Mouse (Mus musculus): ENCODE measurements around the gene Mad2l2.
"Not testable (repeated sequence)": the region's sequence is repeated elsewhere in the genome, so short reads cannot be mapped to it uniquely, and the experiment has no call there.

Gene Mad2l2

DNA sequence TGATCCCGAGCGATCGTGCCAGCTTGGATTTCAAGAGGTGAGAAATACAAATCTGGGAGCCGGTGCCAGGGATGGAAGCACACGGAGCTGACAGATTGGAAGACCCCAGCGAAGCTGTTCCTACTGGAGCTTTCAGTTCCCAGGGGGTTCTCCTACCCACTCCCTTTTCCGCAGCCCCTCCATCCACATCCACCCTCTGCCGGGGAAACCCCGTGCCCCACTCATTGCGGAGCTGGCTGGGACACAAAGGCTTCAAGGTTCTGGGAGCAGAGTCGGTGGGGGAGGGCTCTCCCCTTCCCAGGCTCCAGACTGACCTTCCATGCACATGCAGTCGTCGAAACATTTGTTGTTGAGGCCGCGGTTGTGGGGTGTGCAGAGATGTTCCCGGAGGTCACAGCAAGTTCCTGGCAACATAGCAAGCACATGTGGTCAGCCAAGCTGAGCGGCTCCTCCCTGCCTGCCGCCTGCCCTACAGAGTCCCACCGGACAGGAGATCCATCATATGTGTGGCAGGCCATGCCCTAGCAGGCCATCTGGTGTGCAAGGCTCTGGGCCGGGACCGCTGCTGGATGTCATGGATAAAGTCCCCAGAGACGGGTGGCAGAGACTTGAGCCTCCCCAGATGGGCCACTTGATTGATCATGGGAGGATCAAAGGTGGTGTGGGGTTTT is 22.4 kb upstream of the Mad2l2 start:
- no peak for DNase-seq (ENCODE audit: low read depth)

DNA sequence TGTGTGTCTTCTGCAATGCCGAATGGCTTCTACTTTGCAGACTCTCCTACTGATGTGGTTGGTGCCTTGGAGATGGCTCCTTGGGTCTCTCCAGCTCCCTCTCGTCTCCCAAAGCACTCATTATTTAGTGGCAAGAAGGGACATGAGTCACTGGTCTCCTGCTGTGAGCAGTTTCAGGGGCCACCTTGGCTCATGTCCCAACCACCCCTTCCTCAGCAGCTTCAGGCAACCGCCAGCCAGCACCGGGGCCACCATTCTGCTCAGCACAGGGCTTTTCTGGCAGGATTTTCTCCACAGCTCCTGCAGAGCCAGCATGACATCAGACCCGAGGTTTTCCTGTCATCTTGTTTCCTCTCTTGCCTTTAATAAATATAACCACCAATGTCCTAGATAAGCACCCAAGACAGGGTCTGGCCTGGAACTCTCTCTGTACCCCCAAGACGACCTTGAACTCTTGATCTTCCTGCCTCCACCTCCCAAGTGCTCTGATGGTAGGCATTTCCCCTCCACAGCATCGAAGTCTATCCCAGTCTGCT is 21.6 kb upstream of the Mad2l2 start:
- DNase-seq (ENCODE audit: low read depth), result no peak

DNA sequence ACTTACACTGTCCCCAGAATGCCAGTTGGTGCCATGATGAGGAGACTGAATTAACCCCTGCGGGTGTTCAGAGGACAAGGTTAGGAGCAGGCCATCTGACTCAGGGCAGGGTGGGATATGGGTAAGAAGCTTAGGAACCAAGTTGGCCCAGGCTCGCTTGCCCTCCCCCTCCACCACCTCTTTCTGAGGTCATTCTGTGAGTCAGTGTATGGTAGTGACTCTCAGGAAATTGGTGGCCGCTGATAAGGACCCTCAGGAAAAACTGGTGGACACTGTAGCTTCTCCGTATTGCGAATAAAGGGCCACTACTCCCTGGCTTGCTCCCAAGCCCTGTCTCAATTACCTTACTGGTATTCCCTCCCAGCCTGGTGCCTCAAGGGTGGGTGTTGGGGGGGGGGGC is 21.0 kb upstream of the Mad2l2 start:
- no peak for DNase-seq (ENCODE audit: low read depth)

DNA sequence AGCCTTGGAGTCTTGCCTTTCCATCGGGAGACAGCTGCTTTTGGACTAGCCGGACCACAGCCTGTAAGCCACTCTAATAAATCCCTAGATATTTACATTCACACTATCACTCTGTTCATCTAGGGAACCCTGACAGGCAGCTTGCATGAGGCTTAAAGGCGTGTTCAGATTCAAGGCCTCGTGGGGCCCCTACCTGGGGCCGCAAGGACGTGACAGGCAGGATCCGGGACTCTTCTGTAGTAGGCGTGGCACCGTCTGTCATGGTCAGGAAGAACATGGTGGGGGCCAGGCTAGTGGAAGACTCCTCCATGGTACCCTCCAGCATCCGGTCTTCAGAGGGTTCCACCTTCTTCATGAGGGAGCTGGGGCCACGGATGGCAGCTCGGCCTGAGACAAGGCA is 17.7 kb upstream of the Mad2l2 start:
- DNase-seq (ENCODE audit: low read depth), result no peak

DNA sequence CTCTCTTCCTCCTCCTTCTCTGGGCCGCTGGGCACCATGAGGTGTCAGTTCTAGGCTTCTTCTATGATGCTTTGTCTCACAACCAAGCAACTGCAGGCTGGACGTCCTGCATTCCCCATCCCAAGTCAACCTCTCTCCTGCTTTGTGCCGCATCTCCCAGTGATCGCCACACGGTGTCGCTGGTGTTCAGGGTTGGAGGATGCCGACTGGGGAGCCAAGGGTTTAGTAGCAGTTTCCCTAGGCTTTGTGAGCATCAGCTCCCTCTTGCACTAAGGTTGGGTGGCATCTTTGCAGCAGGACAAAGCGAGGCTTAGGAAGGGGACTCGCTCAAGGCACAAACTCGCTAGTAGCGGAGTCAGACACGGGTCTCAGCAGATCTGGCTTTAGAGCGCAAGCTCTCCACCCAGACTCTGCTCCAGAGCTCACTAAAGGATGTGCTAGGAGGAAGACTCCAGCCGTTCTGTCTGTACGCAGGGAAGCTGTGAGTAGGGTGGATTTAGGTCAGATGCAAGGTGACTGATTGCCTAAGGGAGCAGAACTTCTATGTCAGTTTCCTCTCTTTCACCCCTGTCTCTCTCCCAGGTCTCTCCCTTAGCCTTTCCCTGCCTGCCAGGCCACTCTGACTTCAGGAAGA is 15.3 kb upstream of the Mad2l2 start:
- peak; percentile 87 for DNase-seq (ENCODE audit: low read depth)

DNA sequence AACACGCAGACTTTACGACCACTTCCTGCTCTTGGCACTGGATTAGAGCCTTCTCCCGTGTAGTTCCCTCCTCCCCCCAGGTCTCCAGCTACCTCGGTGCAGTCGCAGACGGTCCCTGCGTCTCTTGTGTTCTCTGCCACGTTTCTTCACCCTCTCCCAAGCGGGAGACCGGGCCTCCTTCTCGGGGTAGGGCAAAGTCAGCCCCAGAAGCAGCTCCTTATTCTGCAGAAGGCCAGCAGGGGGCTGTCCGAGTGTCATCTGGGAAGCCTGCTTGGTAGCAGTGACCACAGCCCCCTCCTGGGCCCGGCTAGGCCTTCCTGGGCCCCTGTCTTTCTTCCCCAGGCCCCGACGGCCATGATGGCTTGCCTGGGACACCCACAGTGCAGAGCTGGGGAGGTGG is 14.7 kb upstream of the Mad2l2 start:
- DNase-seq (ENCODE audit: low read depth), result peak; percentile 55

DNA sequence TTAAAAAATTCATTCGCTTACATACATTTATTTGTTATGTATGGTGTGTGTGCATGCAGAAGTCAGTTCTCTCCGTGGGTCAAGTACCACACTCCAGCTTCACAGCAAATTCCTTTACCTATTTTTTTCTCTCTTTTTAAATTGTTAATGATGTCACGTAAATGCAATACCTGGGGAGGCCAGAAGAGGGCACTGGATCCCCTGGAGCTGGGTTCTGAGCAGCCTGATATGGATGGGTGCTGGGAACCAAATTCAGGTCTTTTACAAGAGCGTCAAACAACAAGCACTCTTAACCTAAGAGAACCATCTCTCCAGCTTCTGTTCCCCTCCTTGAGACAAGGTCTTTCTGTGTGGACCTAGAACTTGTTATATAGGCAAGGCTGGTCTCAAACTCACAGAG is 13.5 kb upstream of the Mad2l2 start:
- peak; percentile 54 for DNase-seq (ENCODE audit: low read depth)

DNA sequence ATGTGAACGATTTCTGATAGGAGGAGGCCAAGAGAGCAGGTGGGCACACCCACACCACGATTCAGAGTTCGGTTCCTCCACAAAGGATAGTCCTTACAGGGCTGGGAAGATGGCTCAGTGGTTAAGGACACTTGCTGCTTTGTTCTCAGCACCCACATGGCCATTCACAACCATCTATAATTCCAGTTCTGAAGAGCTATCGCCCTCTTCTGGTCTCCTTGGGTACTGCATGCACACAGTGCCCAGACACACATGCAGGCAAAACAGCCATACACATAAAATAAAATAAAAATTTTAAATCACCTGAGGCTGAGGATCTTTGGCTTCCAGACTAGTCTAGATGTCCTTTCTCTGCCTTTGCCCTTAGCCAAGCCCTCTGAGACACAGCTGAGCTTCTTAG is 12.8 kb upstream of the Mad2l2 start:
- peak; percentile 55 for DNase-seq (ENCODE audit: low read depth)

DNA sequence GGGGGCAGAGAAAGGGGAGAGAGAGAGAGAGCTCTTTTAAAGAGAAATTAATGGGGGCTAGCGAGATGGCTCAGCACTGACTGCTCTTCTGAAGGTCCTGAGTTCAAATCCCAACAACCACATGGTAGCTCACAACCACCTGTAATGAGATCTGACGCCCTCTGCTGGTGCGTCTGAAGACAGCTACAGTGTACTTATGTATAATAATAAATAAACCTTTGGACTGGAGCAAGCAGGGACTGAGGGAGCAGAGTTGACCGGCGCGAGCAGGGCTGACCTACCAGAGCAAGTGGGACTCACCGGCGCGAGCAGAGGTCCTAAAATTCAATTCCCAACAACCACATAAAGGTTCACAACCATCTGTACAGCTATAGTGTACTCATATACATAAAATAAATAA is 10.6 kb upstream of the Mad2l2 start:
- not testable (repeated sequence) for DNase-seq (ENCODE audit: low read depth)

DNA sequence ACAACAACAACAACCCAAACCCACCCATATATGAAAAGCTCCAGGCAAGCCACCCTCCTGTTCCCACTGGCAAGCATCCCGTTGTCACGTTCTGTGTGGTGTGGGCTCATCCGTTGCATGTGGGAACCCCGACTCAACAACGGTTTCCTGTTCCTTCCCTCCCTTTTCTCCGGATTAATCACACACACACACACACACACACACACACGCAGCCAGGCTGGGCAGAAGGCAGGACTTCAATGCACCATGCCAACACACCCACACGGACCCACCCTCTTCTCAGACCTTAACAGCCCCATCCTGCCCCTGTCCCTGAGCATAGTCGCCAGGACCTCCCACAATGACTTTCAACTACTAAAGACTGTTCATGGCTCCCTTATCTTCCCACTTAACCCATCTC is 9.6 kb upstream of the Mad2l2 start:
- DNase-seq (ENCODE audit: low read depth), result no peak

DNA sequence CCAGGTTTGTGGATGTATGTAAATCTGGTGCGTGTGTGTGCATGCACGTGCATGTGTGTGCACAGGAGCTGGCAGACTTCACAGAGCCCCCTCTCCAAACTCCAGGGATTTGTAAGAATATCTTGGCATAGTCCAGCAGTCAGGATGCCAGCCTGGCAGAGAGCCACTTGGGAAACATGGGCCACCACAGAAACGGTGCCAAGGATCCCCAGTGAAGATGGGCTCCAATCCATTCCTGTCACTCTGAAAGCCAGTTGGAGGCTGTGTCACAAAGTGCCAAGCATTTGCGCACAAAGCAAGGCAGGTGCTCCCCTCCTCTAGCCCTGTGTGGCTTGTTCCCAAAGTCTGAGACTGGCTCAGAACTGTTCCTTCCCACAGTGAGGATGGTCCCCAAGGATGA is 8.8 kb upstream of the Mad2l2 start:
- no peak for DNase-seq (ENCODE audit: low read depth)

DNA sequence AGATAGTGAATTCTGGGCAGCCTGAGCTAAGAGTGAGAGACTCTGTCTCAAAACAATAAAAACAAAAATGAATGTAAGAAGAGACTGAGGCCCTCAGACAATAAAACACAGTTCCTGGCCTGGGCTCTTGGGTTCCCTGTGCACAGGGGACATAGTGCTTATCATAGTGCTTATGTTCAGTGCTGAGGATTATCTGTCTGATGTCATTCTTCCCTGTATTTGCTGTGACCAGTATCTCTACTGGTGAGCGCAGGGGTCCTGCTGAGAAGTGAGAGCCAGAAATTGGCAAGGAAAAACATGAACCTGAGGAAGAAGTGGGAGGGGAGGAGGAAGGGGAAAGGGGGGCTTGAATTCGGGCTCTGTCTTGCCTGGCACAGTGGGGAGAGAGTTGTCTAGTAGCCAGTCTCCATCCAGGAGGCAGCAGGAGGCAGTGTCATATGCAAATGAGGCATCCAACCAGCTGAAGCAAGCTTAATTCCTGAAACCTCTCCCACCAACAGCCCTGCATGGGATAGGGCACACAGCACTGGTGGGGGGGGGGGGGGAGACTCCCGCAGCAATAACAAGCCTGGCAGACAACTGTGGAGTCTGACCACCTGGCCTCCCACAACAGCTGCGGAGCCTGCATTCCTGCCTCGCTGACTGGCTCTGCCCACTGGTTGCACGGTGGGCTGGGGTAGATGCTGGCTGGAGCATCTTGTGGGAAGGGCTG is 8.0 kb upstream of the Mad2l2 start:
- DNase-seq (ENCODE audit: low read depth), result no peak

DNA sequence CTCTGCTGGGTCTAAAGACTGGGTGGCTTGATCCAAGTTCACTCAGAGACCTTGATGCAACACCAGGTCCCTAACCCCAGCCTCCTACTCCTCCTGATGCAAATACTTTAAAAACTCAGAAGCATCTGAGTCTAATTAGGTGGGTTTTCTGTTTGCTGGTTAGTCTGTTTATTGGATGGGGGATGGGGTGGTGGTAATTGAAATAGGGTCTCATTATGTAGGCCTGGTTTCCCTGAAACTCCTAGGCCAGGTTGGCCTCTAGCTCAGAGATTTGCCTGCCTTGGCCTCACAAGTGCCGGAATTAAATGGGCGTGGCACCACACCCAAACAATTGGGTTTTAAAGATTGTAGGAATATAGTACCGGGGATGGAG is 7.5 kb upstream of the Mad2l2 start:
- no peak for DNase-seq (ENCODE audit: low read depth)

DNA sequence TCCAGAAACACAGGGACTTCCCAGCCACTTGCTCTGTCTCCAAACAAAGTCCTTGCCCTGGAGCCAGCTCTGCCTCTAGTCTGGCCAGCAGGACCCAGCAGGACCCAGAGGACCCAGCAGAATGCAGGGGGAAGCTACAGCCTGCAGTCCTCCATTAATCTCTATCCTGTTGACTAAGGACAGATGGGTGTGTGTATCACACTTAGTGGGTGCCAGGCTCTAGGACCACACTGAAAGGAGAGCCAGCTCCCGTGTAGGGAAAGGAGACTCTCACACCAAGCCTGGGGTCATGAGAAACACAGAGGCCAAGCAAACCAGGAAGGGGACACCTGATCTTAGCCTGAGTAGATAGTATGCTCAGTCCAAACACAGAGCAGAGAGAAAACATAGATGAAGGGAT is 1.9 kb upstream of the Mad2l2 start:
- DNase-seq (ENCODE audit: low read depth), result no peak

DNA sequence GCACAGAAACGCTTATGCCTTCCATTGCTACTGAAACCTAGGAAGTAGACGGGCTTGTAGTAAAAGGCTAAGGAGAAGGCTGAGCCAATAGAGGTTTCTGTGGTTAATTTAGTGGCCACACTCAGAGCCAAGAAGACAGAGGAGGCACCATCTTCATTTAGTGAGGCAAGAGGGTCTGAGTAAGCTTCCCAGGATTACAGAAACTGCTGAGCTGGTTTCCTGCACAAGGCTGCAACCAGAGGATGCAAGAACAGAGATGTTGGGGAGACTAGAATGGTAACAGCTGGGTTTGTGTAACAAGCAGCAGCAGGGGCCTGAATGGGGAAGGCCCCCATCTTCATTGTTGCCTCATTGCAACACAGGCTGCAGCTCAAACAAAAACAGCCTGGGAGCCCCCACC is 1.5 kb upstream of the Mad2l2 start:
- DNase-seq (ENCODE audit: low read depth), result no peak

DNA sequence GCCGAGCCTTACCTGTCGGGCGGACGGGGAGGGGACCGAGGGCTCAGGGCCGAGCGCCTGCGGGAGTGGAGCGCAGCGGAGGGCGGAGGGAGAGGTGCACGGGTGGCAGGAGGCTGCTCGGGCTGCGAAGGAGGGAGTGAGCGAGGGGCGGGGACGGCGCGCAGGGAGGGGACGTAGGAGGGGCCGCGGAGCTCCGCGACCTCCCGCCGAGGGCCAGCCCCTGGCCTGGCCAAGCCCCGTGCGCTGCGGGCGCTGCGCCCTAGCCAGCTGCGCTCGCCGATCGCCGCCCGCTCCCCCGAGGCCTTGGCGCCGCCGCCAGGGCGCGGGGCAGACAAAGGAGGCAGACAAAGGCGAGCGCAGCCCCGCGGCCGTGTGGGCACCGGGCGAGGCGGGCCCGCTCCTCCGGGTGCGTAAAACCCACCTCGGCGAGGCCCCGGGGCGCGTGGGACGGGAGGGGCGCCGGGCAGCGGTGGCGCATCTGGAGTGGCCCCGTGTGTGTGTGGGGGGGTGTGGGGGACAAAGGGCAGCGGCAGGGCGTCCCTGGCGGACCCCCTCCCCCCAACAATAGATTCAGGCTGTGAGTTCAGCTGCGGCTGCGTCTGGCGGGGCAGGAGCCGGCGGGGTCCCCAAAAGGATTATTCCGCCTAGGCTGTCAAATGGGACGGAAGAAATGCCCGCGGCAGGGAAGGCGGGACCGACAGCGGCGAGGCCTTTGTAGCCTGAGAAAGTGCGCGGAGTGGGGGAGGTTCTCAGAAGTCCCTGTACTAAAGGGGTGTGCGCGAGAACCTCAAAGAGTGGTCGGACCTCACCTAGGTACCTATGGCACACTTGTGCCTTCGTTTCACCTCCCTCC is 603 bp downstream of the Mad2l2 start, which contains the start of gene Draxin:
TSS of gene Draxin (minus strand) at position 138 of the 853 bp plus-strand sequence.
- DNase-seq (ENCODE audit: low read depth), result no peak

DNA sequence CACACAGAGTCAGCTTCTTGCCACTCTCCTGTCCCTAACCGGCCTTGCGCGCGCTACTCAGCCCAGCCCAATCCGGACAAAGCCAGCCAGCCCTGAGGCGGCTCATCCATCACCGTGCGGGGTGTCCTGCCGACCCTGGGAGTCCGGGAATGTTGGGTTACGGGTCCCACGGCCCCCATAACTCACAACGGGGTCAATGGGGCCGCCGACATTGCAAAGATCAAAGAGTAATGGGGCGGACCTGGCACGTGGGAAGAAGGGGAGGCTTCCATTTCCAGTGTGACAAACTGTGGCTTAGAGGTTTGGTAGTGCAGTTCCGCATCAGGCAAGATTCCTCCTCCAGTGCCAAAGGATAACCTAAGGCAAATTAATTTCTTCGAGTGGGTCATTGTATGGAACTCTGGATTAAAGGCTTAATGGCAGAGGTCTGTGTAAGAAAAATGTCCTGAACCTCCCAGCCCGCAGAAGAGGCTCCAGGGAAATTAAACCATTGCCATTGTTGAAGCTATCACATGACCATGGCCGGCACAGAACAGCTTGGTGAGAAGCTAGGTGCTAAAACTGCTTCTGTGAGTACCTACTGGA is 1.4 kb downstream of the Mad2l2 start:
- no peak for DNase-seq (ENCODE audit: low read depth)

DNA sequence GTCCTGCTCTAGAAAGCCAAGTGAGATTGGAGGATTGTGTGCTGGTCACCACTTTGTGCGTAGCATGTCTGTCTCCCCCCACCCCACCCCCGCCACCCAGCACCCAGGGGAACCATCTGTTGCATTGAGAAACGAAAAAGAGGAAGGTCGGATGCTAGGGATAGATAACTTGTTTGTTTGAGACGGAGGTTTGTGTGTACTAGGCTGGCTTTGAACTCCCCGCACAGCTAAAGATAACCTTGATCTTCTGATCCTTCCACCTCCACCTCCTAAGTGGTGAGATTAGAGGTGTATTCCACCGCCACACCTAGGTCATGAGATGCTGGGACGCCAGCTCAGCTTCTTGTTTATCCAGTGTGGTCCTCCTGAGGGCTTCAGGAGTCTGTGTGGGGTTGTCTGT is 4.8 kb downstream of the Mad2l2 start:
- no peak for DNase-seq (ENCODE audit: low read depth)

DNA sequence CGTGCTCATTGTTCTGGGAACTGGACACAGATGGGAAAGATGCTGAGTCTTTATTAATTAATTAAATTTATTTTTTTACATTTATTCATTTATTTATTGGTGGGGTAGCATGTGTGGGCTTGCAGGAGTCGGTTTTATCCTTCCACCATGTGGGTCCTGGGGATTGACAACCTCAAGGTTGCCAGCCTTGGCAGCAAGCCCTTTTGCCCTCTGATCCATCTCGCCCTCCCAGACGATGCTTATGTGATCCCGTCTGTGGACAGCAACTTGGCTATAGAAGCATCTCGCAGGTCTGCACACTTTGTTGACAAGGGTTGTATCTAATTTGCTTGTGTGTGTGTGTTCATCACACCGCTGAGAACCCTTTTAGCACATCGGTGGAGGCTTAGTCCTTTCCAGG is 7.3 kb downstream of the Mad2l2 start:
- DNase-seq (ENCODE audit: low read depth), result no peak

DNA sequence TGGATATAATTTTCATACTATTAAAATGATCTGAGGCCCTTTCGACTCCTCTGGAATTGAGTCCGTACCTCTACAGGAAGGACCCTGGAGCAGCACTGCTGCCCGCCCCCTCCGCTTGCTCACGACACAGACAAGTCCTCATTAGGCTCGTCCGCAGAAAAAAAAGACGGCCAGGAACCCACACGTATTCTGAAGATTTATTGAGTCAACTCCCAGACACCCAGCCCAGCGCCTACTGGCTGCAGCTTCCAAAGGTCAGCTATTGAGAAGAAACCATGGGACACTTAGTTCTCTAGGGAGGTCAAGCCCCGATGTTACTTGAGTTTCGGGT is 9.5 kb downstream of the Mad2l2 start:
- DNase-seq (ENCODE audit: low read depth), result no peak

DNA sequence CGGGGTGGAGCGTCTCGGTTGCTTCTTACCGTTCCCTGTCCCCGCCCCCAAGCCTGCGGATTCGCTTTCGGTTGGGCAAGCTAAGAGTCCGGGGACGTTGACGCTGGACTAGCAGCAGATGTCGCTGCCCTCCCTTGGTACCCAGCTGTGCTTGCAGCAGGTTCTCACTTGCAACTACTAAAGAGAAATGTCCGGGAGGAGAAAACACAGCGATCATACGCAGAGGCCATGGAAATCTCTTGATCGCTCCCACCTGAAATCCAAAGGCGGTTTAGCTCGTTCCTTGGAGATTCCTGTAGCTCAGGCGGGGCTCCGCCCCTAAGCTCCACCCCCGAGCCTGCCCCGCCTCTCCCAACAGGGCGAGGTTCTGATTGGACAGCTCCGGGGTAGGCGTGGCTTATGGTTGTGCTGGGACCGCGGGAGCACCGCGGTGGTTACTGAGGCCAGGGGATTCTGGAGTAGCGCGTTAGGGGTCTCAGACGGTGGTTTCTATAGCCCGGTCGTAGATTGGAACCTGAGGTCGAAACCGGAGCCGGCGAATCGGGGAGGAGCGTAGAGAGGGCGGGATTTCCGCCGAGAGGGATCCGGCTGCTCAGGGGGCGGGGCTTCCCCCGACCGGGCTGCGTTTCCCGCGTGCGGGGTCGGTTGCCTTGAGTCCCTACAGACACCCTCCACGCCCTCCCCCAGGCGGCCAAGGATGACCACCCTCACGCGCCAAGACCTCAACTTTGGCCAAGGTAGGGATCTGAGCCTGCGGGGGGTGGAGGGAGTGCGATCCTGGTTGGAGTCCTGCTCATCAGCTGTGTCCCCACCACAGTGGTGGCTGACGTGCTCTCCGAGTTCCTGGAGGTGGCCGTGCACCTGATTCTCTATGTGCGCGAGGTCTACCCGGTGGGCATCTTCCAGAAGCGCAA is 10.2 kb downstream of the Mad2l2 start:
- DNase-seq (ENCODE audit: low read depth), result peak; percentile 98

Measured in induced T-regulatory cell, adult 2 months (primary cell).